Mouse (Mus musculus): ENCODE measurements around the gene Mrgprf. TPM values are rescaled to one million over a fixed set of nuclear protein-coding genes. Genes with fewer than 3 reads are reported as not detected.

Gene Mrgprf
- polyA plus RNA-seq, 1 experiment from 2014 or later: 0.09 TPM

DNA sequence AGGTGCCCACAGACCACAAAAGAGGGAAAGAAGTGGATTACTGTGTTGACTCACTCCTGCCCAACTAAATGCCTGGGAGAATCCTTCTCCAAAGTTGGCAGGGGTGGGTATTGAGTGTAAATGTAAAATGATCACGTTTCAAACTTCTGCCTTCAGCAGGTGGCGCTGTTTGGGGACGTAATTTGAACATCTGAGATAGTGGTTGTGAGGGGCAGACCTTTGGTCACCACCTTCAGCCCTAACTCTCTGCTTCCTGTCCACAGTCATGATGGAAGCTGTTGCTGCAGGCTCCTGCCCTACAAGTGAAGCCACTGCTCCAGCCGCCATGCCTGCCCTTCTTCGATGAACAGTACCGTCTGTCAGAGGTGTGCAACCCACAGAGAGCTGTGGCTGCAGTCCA is 6.8 kb upstream of the Mrgprf start:
- H3K27ac ChIP-seq (ENCODE audit: low read depth, low read length): no peak overlapping the region
- 34% methylated on average over 6 of the region's 6 CpGs for WGBS

GRCm38 (mm10) chr7:145298666-145299490 is 1.8 kb upstream of the Mrgprf start:
- WGBS: 65% methylated on average over 3 of the region's 3 CpGs
- ATAC-seq (ENCODE audit: low read depth): no peak

More for the DNA sequence above, 6.8 kb upstream of the Mrgprf start:
- ATAC-seq (ENCODE audit: low read depth): no peak
- Histone ChIP-seq H3K4me3 (ENCODE audit: low read depth, low read length) (no peak overlapping the region), H3K27me3 (ENCODE audit: control insufficient read depth, insufficient read depth, low read length) (no peaks in the 10 kb centered on the region), H3K4me2 (ENCODE audit: low read depth, low read length) (no peak overlapping the region), H3K36me3 (ENCODE audit: control insufficient read depth, insufficient read depth, low read length) (no peaks in the 10 kb centered on the region), H3K9me3 (ENCODE audit: control insufficient read depth, low read length) (no peaks in the 10 kb centered on the region), H3K4me1 (ENCODE audit: control insufficient read depth, insufficient read depth, low read length) (no peaks in the 10 kb centered on the region), H3K9ac (replicated peaks; ENCODE audit: low read depth, low read length) (no peak overlapping the region)

GRCm38 (mm10) chr7:145299562-145300320 is 887 bp upstream of the Mrgprf start:
- no peaks in the 10 kb centered on the region for H3K27me3 ChIP-seq (ENCODE audit: control insufficient read depth, insufficient read depth, low read length)
- H3K4me2 ChIP-seq (ENCODE audit: low read depth, low read length): no peak overlapping the region
- ATAC-seq (ENCODE audit: low read depth): no peak
- no peak overlapping the region for H3K27ac ChIP-seq (ENCODE audit: low read depth, low read length)
- WGBS: 74% methylated on average over 6 of the region's 7 CpGs
- H3K36me3 ChIP-seq (ENCODE audit: control insufficient read depth, insufficient read depth, low read length): no peaks in the 10 kb centered on the region
- H3K9ac ChIP-seq (replicated peaks; ENCODE audit: low read depth, low read length): no peak overlapping the region
- no peaks in the 10 kb centered on the region for H3K9me3 ChIP-seq (ENCODE audit: control insufficient read depth, low read length)
- H3K4me3 ChIP-seq (ENCODE audit: low read depth, low read length): no peak overlapping the region
- H3K4me1 ChIP-seq (ENCODE audit: control insufficient read depth, insufficient read depth, low read length): 0 out of 2 replicates have a peak, but pooled peaks cover 3% of the 10 kb centered on the region

More at GRCm38 (mm10) chr7:145298666-145299490, 1.8 kb upstream of the Mrgprf start:
- Histone ChIP-seq H3K4me2 (ENCODE audit: low read depth, low read length) (no peak overlapping the region), H3K4me1 (ENCODE audit: control insufficient read depth, insufficient read depth, low read length) (0 out of 2 replicates have a peak, but pooled peaks cover 3% of the 10 kb centered on the region), H3K27ac (ENCODE audit: low read depth, low read length) (no peak overlapping the region), H3K36me3 (ENCODE audit: control insufficient read depth, insufficient read depth, low read length) (no peaks in the 10 kb centered on the region), H3K4me3 (ENCODE audit: low read depth, low read length) (no peak overlapping the region), H3K9me3 (ENCODE audit: control insufficient read depth, low read length) (no peaks in the 10 kb centered on the region), H3K27me3 (ENCODE audit: control insufficient read depth, insufficient read depth, low read length) (no peaks in the 10 kb centered on the region), H3K9ac (replicated peaks; ENCODE audit: low read depth, low read length) (no peak overlapping the region)

- Histone ChIP-seq H3K27me3 (ENCODE audit: control insufficient read depth, insufficient read depth, low read length) (no peaks in the 10 kb centered on the region), H3K9me3 (ENCODE audit: control insufficient read depth, low read length) (no peaks in the 10 kb centered on the region), H3K4me3 (ENCODE audit: low read depth, low read length) (no peak overlapping the region), H3K4me2 (ENCODE audit: low read depth, low read length) (no peak overlapping the region), H3K27ac (ENCODE audit: low read depth, low read length) (no peak overlapping the region), H3K36me3 (ENCODE audit: control insufficient read depth, insufficient read depth, low read length) (no peaks in the 10 kb centered on the region), H3K9ac (replicated peaks; ENCODE audit: low read depth, low read length) (no peak overlapping the region), H3K4me1 (ENCODE audit: control insufficient read depth, insufficient read depth, low read length) (0 out of 2 replicates have a peak, but pooled peaks cover 3% of the 10 kb centered on the region)
- no peak for ATAC-seq (ENCODE audit: low read depth)
Observed at GRCm38 (mm10) chr7:145301008-145301340, 346 bp downstream of the Mrgprf start.

- Histone ChIP-seq H3K27me3 (ENCODE audit: control insufficient read depth, insufficient read depth, low read length) (no peaks in the 10 kb centered on the region), H3K36me3 (ENCODE audit: control insufficient read depth, insufficient read depth, low read length) (no peaks in the 10 kb centered on the region), H3K9me3 (ENCODE audit: control insufficient read depth, low read length) (no peaks in the 10 kb centered on the region), H3K4me2 (ENCODE audit: low read depth, low read length) (no peak overlapping the region), H3K4me1 (ENCODE audit: control insufficient read depth, insufficient read depth, low read length) (0 out of 2 replicates have a peak, but pooled peaks cover 3% of the 10 kb centered on the region), H3K9ac (replicated peaks; ENCODE audit: low read depth, low read length) (no peak overlapping the region), H3K27ac (ENCODE audit: low read depth, low read length) (no peak overlapping the region), H3K4me3 (ENCODE audit: low read depth, low read length) (no peak overlapping the region)
- ATAC-seq (ENCODE audit: low read depth): no peak
- WGBS: 85% methylated on average over 6 of the region's 6 CpGs
Observed at GRCm38 (mm10) chr7:145301341-145302005, 845 bp downstream of the Mrgprf start.

DNA sequence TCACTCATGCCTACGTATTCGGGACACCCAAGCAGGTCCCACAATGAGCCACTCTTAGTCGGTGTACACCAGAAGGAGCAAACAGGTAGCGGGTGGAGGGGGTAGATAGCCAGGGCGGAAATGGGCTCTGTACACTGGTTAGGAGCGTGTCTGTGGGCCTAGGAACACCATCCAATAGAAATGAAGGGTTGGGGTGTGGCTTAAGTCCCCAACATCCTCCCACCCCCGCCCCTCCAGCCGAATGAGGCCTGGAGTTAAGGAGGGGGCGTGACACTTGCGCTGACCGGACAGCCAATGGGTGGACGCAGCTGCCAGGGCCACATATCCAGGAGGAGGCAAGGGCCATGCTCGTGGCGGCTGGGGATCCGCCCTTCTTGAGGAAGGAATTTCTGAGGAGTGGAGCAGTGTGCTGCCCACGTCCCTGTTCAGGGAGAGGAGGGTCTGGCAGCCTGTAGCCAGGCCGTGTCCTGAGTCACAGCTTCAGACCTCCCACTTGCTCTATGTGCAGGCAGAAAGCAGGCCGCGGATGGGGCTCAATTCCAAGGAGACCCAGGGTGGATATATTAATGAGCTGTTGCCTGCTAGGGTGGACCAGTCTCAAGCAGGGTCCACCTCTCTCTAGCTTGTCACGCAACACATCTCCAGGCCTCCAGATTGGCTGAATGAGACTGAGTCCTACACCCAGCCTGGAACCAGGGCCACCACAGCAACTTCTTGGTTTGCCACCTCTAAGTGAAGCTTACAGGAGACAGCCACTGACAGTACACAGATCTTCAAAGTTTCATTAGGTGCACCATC is 2.1 kb downstream of the Mrgprf start:
- no peak overlapping the region for H3K4me3 ChIP-seq (ENCODE audit: low read depth, low read length)

DNA sequence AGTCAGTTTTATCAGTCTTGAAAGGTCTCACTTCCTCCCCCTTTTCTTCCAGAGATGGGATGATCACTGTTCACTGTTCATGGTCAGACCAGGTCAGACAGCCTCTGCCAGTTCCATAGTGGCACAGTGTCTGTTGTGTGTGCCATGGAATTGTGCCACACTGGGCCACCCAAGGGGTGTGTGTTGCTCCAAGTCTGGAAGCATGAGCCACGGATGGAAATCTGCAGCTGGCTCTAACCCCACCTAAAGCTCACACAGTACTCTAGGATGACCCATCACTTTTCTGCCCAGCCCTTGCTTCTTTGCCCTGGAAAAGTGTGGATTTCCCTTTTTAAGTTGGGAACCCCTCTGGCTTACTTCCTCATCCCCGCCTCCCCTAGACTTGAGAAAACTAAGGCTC is 3.5 kb downstream of the Mrgprf start:
- H3K36me3 ChIP-seq (ENCODE audit: control insufficient read depth, insufficient read depth, low read length): no peaks in the 10 kb centered on the region
- H3K27me3 ChIP-seq (ENCODE audit: control insufficient read depth, insufficient read depth, low read length): no peaks in the 10 kb centered on the region
- H3K27ac ChIP-seq (ENCODE audit: low read depth, low read length): no peak overlapping the region
- no peak overlapping the region for H3K4me3 ChIP-seq (ENCODE audit: low read depth, low read length)
- no peaks in the 10 kb centered on the region for H3K9me3 ChIP-seq (ENCODE audit: control insufficient read depth, low read length)
- 0 out of 2 replicates have a peak, but pooled peaks cover 3% of the 10 kb centered on the region for H3K4me1 ChIP-seq (ENCODE audit: control insufficient read depth, insufficient read depth, low read length)
- no peak overlapping the region for H3K9ac ChIP-seq (replicated peaks; ENCODE audit: low read depth, low read length)
- ATAC-seq (ENCODE audit: low read depth): no peak
- no peak overlapping the region for H3K4me2 ChIP-seq (ENCODE audit: low read depth, low read length)
- WGBS: 84% methylated on average over 2 of the region's 2 CpGs

More for the DNA sequence above, 2.1 kb downstream of the Mrgprf start:
- WGBS: 8% methylated on average over 20 of the region's 20 CpGs
- Histone ChIP-seq H3K4me1 (ENCODE audit: control insufficient read depth, insufficient read depth, low read length) (0 out of 2 replicates have a peak, but pooled peaks cover 3% of the 10 kb centered on the region), H3K9ac (replicated peaks; ENCODE audit: low read depth, low read length) (no peak overlapping the region), H3K36me3 (ENCODE audit: control insufficient read depth, insufficient read depth, low read length) (no peaks in the 10 kb centered on the region), H3K27me3 (ENCODE audit: control insufficient read depth, insufficient read depth, low read length) (no peaks in the 10 kb centered on the region), H3K4me2 (ENCODE audit: low read depth, low read length) (peak overlapping the region; percentile 41), H3K9me3 (ENCODE audit: control insufficient read depth, low read length) (no peaks in the 10 kb centered on the region), H3K27ac (ENCODE audit: low read depth, low read length) (no peak overlapping the region)
- peak; percentile 87 for ATAC-seq (ENCODE audit: low read depth)

DNA sequence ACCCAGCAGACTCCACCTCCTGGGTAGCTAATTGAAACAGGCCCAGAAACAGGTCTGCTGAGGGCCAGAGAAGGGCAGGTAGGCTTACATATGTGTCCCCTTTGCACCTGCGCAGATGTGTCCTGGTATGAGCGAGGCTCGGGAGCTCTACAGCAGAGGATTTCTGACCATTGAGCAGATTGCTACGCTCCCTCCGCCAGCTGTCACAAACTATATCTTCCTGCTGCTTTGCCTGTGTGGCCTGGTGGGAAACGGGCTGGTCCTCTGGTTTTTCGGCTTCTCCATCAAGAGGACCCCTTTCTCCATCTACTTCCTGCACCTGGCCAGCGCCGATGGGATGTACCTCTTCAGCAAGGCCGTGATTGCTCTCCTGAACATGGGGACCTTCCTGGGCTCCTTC is 7.0 kb downstream of the Mrgprf start:
- no peak for ATAC-seq (ENCODE audit: low read depth)
- no peaks in the 10 kb centered on the region for H3K9me3 ChIP-seq (ENCODE audit: control insufficient read depth, low read length)
- no peak overlapping the region for H3K9ac ChIP-seq (replicated peaks; ENCODE audit: low read depth, low read length)
- 91% methylated on average over 10 of the region's 10 CpGs for WGBS
- H3K4me2 ChIP-seq (ENCODE audit: low read depth, low read length): no peak overlapping the region
- no peak overlapping the region for H3K27ac ChIP-seq (ENCODE audit: low read depth, low read length)
- H3K27me3 ChIP-seq (ENCODE audit: control insufficient read depth, insufficient read depth, low read length): no peaks in the 10 kb centered on the region
- 0 out of 2 replicates have a peak, but pooled peaks cover 3% of the 10 kb centered on the region for H3K4me1 ChIP-seq (ENCODE audit: control insufficient read depth, insufficient read depth, low read length)
- no peak overlapping the region for H3K4me3 ChIP-seq (ENCODE audit: low read depth, low read length)
- no peaks in the 10 kb centered on the region for H3K36me3 ChIP-seq (ENCODE audit: control insufficient read depth, insufficient read depth, low read length)
